Mouse (Mus musculus) kidney, postnatal 14 days (tissue): ENCODE measurements around the gene Ryr3.
A peak's percentile ranks its signal among the peaks of the same experiment; 100 is the strongest.

Experiments
- DNase-seq: peaks from one replicate; pipeline ENCODE4 v3.0.0; 2022; ENCODE audit warnings: mixed read lengths

Ryr3 gene

GRCm38 (mm10) chr2:112625156-112625555 is 591.7 kb downstream of the Ryr3 start:
- no peak for DNase-seq

DNA sequence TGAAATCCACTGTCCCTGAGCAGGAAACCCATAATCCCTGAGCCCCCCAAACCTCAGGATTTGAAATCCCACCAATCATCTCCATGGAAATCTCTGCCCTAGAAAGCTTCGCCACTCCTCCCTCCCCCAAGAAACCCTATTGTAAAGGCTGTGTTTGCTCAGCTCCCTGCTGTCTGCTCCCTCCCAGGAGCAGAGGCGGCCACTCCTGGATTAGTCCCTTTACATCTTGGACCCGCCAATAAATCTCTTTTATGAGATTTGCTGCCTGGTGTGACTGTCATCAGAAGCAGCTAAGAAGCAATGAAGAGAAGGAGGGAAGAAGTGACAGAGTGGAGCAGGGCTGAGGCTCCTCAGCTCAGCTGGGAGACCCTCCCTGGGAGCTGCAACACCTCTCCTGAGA is 599.7 kb downstream of the Ryr3 start:
- DNase-seq = no peak

GRCm38 (mm10) chr2:112614375-112614774 is 602.5 kb downstream of the Ryr3 start:
- no peak for DNase-seq

DNA sequence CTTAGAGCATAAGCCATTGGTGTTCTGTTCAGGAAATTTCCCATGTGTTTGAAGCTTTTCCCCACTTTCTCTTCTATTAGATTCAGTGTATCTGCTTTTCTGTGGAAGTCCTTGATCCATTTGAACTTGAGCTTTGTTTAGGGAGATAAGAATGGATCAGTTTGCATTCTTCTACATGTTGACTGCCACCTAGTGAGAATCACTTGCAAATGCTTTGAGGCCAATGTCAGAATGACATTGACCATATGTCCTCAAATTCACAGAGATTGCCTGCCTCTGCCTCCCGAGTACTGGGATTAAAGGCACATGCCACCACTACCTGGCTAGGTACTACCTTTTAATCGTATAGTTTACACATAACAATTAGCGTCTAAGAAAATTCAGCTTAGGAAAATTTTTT is 604.3 kb downstream of the Ryr3 start:
- no peak for DNase-seq

DNA sequence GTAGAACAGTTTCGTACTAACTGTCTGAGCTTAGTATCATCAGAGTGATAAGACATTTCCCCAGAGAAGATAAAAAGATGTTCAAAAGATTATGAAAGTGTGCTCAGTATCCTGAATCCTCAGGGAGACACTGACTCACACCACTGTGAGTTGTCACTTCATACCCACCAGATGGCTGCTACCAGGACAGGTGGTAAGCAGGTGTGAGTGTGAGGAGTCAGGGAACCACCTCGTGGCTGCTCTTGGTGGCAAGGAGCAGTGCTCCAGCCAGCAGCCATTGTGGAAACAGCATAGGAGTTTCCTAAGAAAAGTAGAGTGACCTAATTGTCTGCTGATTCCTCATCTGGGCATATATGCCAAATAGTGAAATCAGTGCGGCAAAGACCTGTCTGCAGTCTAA is 610.4 kb downstream of the Ryr3 start:
- DNase-seq = no peak

- no peak for DNase-seq
These were observed 614.4 kb downstream of the Ryr3 start for GRCm38 (mm10) chr2:112602487-112602886.

GRCm38 (mm10) chr2:112600222-112600621 is 616.7 kb downstream of the Ryr3 start:
- DNase-seq = no peak

DNA sequence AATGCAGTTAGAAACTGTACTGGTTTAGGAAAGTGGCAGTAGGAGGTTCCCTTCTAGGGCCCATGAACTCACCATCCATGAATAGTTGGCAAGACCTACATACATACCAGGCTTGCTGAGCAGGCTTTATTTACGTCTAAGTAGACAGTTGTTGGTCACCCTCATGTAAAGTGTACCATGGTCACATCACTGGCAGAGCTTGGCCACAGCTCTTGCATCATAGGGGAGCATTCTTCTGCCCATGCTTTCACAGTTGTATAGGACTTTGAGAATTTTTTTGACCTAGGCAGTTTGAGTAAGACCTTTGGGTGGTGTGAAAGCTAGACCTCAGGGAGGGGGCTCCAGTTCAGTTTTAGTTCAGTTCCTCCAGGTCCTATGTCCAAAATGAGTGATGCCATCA is 619.8 kb downstream of the Ryr3 start:
- DNase-seq = no peak

- DNase-seq = no peak
These were observed 620.5 kb downstream of the Ryr3 start for GRCm38 (mm10) chr2:112596415-112596814.

DNA sequence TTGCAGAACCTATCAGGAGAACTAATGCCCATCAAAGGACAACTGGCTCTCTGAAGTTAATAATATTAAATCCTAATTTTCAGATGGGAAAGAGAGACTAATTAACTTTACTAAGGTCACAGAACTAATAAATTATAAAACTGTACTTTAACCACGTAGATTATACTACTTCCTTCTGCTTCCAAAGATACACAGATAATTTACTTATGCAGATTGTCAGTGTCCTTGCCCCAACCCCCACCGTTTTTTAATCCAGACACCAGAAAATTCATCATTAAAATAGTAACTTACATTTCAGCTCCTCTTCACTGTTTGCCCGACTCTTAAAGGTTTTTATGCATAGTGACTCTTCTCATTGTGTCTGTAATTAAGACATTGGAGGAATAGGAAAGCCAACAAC is 621.1 kb downstream of the Ryr3 start:
- DNase-seq = no peak

- no peak for DNase-seq
These were observed 623.1 kb downstream of the Ryr3 start for GRCm38 (mm10) chr2:112593781-112594180.

- DNase-seq = no peak
These were observed 623.6 kb downstream of the Ryr3 start for GRCm38 (mm10) chr2:112593322-112593721.

GRCm38 (mm10) chr2:112591451-112591871 is 625.4 kb downstream of the Ryr3 start:
- peak; percentile 53 for DNase-seq

GRCm38 (mm10) chr2:112590985-112591384 is 625.9 kb downstream of the Ryr3 start:
- DNase-seq = no peak
